Mouse (Mus musculus): ENCODE measurements at regions not wholly inside any gene's neighbourhood (a gene's known extent, or its start where the extent isn't known, plus 50 kb on each side); places are given as distances from the start of the nearest gene placed in this dataset.

DNA sequence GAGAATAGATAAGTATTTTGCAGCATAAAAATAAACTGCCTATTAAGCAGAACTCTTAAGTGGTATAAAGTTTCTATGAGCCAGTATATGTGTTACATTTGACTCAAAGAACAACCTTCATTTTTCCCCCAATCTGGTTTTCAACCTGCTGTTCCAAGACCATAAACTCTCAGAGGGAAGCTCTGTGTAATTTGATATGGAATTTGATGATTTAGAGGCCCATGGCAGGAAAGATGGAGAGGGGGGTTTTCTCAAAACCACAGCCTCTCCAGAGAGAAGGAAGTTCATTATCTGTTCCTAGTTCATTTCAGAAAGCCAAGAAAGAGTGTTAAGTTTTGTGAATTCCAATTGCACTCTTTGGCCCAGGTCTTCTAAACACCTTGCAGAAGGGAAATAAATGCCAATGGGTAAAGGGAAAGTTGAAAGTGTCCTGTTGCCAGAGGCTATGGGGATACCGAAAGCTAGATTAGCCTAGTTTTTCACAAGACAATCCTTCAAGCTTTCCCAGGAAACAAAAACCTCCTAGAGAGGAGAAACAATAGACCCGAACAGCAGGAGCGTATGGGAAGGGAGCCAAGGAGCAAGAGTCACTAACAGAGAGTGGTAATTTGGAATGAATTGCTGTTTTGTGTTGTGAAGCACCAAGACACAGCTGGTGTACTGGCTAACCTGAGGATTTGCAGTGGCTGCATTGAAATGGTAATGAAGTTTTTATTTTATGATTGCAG, 165.2 kb upstream of the Atp2b1 start:
- DNase-seq (ENCODE audit: low spot score in 2 of 2) = peak in 1 of 2 experiments; percentile 44

DNA sequence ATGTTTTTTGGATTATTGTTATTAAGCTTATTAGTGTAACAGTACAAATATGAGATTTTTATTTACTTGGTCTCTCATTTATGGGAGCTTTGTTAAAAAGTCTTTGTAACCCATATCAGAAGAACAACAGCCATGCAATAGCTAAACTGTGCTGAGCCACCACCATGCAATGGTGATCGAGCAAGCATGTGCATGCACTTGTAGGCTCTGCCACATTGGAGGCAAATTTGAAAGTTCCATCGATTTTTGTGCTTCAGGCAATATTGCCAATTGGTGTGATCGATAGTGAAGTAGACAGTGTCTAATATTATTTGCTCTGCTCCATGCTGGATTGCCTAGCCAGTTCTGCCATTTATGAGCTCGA, 164.6 kb upstream of the Atp2b1 start:
- no peak for DNase-seq (ENCODE audit: low spot score in 2 of 2)

DNA sequence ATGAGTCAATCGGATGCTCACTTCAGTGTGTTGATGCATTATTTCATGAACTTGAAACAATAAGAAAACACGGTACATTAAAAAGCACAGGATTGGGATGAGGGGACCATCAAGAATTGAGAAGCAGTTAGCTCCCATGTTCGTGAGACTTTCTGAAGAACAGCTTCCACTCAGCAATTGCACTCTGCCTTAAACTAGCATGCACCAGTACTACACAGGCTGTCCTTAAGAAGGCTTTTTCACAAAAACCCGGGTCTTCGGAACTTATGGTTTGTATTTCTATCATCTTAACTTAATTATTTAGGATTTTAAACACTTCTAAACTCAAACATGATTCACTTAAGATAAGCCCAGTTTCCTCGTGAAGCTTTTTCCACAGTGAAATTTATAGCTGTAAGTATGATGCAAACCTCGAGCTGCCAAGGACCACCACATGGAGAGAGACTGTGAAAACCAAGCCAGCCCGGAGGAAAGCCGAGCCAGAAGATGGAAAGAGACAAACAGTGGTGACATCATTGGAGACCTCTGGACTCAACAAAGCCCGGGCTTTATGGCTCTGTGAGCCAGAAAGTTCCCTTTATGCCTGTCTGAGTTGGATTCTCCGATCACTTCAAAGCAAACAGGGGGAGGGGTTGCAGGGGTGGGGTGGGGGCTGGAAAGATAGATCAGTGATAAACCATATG, 162.7 kb upstream of the Atp2b1 start:
- DNase-seq (ENCODE audit: low spot score in 2 of 2) = no peak

DNA sequence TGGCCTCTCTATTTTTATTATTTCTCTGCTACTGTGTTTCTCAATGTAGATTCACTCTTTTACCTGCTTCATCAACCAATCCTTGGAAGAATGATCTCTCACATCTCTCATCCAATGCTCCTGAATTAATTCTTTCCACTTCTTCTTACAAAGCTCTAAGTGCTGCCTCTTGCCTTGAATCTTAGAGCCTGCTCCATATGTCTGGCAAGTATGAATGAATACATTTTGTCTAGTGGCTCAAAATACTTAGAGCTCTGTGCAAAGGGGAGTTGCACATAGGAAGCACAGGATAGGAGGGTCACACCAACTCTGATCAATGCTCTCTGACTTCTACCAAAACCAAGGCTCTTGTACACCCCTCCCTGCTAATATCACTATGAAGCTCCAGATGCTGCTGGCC, 153.1 kb upstream of the Atp2b1 start:
- no peak for DNase-seq (ENCODE audit: low spot score in 2 of 2)

DNA sequence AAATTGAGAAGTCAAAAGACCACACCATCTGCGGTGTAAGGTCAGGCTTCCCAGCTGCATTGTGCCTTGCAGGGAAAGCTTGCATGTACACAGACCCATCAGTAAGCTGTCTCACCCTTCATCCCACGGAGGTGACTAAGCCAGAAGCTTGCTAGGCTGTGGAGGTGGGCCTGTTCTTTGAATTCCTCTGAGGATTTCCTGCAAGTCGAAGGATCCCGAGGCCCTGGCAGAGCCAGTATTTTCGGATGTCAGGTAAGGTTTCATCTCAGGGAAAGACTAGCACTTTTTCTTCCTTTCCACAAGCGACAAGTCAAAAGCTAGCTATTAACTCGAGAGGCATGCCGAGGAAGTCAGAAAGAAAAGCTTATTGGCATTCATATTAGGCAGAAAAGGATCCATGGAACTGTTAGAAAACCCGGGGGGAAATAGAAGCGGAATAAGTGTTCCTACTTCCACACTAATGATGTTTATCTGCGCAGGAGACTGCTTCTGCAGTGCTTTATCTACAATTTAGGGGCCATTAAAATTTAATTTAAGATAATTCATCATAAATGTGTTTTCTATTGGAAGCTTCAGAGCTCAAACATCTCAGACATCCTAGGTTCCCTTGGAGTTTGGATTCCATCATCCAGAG, 148.3 kb upstream of the Atp2b1 start:
- DNase-seq (ENCODE audit: low spot score in 2 of 2) = no peak

DNA sequence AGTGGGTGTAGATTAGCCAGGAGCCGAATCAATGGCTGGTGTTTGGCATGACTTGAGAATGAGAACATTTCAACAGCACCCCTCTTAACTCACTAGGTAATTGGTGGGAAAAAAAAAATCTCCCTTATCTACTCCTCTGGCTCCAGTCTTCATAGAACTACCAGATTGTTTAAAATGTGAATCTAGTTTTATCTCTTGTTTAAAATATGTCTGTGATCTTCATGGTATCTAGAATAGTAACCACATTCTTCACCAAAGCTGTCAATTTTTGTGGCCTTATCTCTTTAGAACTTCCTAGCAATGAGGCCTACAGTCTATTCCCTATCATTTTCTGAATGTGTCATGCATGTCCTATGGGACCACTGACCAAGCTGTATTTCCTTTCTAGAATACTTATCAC, 134.4 kb upstream of the Atp2b1 start:
- no peak for DNase-seq (ENCODE audit: low spot score in 2 of 2)

DNA sequence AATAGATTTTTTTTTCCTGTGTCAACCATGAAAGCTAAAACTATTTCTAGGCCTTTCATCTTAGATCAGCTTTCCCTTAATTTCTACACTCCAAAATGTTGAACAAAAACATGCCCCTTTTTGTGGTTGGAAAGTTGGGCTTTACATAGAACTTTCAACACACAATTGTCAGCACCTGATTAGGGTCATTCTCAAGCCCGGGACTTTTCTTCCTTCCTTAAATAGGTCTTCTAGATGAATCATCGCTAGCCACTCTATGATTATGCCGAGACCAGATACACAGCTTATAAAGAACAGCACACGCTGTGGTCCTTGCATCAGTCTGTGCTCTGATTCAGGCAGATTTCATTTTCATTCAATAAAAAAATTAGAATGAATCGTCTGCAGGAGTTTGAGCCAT, 133.3 kb upstream of the Atp2b1 start:
- DNase-seq (ENCODE audit: low spot score in 2 of 2) = no peak

DNA sequence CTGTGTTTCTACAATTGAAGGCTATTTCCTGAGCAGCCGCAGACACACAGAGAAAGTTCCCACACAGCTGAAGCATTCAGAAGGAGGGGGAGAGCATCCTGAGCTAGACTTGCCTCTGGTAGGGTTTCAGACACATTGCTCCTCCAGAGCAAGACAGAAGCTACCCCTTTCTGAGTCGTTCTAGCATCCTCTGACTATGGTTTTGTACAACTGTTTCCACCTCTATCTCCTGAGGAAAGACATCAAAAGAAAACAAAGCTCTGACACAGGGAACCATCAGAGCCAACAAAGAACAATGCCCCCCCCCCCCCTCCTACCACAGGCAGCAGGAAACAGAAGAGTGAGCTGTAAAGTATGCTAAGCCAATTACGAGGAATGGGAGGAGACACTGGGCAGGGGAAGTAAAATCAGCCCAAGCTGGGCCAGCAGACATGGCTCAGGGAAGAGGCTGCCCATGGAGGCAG, 132.3 kb upstream of the Atp2b1 start:
- no peak for DNase-seq (ENCODE audit: low spot score in 2 of 2)

DNA sequence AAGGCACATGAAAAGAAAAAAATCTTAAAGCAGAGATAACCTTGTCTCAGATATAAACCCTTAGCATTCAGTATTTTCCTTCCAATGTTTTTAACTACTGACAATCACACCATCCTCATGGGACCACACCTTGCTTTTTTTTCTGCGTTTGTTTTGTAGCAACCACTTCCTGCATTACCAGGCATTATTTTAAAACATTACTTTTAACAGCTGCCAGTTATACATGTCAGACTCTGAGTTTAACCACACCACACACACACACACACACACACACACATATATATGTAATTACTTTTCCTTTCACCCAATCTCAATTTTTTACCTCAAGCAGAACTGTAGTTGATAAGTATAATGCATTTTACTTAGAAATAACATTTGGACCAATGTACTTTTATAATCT, 128.8 kb upstream of the Atp2b1 start:
- DNase-seq (ENCODE audit: low spot score in 2 of 2) = no peak

DNA sequence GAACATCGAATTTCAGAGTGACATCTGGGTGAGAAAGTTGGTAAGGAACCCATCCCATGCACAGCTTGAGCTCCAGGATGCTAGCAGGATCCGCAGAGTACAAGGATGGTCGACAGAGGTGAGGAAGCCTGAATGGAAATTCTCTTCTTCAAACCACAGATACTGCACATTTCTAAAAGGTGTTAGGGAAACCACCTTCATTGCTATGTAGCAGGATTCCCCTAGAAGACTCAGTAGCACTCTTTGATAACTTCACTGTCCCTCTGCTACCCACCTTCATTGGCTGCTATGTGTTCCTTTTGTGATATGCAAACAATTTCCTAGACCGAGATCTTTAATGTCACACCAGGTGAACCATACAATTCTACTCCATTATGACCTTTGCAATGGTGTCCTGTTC, 128.1 kb upstream of the Atp2b1 start:
- no peak for DNase-seq (ENCODE audit: low spot score in 2 of 2)

DNA sequence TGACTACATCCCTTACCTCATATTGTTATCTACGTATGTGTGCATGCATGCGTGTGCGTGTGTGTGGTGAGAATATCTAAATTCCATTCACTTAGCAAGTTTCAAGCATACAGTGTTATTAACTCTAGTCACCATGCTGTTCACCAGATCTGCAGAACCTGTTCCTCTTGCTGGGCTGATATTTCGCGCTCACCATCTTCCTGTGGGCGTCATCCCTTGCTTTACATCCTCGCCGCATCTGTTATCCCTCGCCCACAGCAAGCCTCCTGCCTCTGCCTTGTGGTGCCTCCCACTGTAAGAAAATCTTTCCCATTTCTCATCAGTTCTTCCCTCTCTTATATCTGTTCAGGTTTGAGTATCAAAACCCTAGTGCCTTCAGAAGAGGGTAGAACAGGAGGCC, 124.4 kb upstream of the Atp2b1 start:
- DNase-seq (ENCODE audit: low spot score in 2 of 2) = peak; percentile 55 to 75

DNA sequence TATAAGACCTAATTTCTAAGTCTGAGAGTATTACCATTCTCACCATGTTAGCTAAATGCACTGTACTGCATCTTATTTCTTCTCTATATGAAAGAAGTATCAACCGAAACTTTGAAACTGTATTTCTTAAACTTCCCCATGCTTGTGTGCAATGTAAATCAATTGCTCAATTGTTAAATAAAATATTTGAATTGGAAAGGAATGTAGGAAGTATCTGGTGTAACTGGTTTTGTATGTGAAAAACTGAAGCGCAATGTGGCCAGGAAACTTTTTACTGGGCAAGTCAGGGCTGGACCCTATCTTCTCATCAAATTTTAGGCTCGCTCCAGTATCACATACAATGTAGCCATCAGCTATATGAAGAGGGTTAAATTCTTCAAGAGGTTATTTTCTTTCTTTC, 123.8 kb upstream of the Atp2b1 start:
- DNase-seq (ENCODE audit: low spot score in 2 of 2) = no peak

DNA sequence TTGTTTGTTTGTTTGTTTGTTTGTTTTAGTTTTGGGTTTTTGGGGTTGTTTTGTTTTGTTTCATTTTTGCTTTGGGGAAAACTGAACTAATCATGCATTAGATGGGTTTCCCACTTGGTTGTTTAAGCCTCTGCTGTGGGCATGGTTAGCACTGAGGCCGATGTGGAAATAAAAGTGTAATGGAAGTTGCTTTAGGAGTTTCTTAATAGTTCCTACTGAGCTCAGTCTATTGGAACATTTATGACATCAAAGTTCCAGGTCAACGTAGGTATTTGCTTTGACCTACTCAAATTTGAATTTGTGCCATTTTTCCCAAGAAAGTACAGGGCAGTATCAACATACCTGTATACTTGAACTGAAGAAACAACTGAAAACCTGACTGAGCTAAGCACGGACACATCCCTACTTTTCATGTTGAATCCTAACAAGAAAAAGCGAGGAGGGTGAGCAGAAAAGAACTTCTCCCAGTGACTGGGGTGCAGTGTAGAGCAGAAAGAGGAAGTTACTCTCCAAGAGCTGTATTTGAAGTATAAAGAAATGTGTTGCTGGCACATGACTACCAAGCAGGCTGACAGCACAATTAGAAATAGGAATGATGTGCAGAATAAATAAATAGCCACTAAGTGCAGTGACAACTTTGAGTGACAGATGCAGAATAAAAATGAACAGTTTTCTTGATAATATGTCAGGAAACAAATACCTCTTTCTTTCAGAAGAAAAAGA, 122.0 kb upstream of the Atp2b1 start:
- DNase-seq (ENCODE audit: low spot score in 2 of 2) = no peak

DNA sequence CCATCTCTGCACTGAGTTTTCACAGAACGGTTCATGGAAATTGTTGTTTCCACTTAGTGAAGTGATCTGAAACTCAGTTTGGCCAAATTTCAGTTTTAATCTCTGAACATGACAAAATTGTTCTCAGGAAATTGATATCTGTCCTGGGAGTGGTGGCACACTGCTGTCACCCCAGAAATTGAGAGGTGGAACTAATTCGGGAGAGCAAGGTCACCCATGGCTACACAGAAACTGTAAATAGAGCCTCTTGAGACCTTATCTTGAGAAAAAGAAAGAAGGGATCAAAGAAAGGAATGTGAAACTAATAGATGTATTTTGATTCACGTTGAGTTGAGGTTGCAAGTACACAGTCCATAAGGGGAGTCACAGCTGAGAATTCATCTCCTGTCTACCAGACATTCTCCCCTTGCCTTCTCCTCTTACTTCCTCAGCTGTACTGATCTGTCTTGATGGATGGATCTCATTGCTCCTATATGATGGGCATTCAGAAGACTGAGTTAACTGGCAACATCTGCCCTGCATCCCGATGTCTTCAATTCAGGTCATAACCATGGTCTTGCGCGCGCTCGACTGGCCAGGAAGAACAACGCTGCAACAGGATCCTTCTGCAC, 120.2 kb upstream of the Atp2b1 start:
- DNase-seq (ENCODE audit: low spot score in 2 of 2) = no peak

DNA sequence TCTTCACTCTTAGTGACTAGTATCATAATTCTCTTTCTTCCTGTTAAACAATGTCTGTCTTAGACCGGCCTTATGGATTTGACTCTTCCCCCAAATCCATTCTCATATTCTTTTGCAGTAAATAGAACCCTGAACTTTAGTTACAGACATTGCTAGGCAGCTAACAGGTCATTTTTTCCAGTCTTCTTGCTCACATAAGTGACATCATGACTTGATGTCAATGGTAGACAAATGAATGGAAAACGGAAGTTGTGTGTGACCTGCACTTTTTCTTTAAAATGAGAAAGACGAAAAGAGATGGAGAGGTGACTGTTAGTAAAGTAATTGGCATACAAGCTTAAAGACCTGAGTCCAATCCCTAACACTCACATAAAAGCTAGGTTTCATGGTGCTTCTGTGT, 118.2 kb upstream of the Atp2b1 start:
- DNase-seq (ENCODE audit: low spot score in 2 of 2) = no peak

DNA sequence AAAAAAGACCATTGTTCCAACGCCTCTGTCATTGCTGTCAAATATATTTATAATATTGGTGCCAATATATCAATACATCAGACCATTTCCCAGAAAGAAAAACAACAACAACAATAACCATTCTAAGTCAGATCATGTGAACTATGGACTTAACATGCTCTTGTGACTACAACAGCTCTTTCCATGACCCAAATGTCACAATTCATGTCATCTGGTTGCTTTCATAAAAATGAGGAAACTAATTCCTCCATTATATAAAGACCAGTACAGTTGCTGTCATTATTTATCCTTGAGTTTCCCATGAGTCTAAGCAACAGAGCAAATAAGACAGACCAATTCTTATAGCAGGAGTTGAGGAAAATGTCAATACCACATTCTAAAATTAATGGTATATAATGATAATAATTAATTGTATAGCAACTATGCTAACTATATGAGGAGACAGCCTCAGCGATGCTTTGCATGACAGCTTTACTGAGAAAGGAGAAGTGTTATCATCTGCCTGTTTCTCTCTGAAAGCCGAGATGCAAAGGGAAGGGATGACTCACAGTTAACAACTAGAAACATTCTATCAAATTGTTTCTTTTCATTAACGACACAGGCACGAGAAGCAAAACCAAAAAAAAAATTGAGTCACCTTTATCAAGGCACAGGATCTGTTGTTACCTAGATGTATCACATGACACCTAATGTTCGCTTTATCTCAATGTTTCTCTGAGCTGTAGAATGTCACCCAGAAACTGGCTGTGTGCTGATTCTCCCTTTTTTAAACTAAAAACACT, 115.4 kb upstream of the Atp2b1 start:
- no peak for DNase-seq (ENCODE audit: low spot score in 2 of 2)

DNA sequence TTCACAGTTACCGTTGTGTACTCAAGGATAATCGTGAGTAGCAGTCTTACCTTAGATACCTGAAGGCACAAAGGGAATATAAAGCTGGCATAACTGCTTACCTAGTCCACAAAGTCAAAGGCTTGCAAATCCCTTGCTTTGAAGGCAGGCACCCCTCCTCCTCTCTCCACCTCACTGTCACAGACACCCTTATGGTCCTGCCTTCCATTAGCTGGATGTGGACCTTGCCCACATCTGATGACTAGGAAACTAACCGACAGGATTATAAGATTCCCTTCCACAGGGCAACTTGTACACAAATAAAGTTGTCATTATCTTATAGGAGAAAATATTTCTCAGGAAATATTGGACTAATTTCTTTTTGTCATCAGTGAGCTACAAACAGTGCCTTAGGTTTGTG, 114.4 kb upstream of the Atp2b1 start:
- DNase-seq (ENCODE audit: low spot score in 2 of 2) = no peak

DNA sequence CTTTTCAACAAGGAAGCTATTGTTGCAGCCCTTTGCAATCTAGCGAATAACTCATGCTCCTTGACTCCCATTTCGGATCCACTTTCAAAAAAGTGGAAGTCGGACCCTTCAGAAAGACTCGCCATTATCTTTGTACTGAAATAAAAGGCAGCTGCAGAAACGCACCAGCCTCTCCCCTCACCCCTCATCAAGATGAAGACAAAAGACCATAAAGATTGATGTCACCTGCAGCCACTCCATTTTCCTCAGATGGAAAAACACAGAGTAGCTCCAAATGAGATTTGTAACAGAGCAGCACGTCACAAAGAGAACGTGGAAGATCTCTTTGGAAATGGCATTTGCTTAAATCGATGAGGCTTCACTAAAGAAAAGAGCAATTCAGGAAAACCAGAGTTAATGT, 113.3 kb upstream of the Atp2b1 start:
- no peak for DNase-seq (ENCODE audit: low spot score in 2 of 2)

DNA sequence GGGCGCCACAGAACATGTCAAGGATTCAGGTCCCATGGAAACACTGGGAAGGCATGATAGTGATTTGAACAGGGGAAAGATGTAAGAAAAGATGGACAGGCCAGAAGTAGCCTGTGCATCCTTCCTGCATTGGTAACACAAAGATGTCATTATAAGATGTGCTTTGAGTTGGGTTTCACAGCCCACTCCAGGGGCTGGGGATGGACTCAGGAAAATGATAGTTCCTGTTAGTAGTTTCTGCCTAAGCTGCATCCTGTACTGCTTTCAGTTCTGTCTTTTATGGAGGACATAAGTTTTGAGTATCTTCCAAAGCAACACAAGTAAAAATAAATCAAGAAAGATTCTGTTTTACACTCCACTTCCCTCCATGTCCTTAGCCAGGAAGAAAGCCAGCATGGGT, 109.2 kb upstream of the Atp2b1 start:
- no peak for DNase-seq (ENCODE audit: low spot score in 2 of 2)

DNA sequence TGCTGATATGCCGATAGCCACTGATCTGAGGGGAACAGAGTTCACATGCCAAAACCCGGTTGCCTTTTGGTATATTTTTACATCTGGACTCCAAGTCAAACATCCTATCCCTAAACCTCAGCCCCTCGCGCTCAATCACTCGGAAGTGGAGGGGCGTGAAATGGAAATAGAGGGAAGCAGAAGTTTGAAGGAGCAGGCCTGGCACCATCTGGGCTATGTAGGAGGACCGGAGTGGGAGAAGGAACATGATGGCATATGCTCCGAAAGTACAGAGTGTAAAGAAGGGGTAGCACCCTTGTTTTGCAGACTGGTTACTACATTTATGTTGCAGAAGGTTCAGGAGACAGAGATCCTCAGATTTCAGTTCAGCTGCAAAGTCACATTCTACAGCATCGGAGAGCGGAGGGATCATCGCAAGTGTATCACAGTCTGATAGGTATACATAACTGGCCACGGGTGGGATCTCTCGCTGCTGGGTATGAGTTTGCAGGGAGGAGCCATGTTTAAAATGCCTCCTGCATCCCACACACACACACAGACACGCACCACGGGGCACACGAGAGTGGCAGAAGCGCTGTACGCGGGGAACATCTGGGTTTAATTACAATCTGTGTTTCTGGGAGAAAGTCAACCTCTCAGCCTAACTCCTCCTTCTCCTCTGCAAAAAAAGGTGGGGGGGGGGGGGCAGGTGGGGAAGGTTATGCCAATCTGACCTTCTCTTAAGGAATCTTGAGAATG, 107.2 kb upstream of the Atp2b1 start:
- DNase-seq (ENCODE audit: low spot score in 2 of 2) = peak; percentile 81 to 90

Measured in layer of hippocampus, adult 18-20 months (tissue).